Mouse (Mus musculus) kidney, embryonic 15.5 days (tissue): ENCODE measurements at regions not wholly inside any gene's neighbourhood (a gene's known extent, or its start where the extent isn't known, plus 50 kb on each side); places are given as distances from the start of the nearest gene placed in this dataset.

Source experiments
- ATAC-seq: fragments of 200-750 bp; cut with Nextera tagmentation; replicated peaks from 2 replicates; pipeline ENCODE4 v1.8.0; 2017; ENCODE audit warnings: moderate TSS enrichment; ENCODE audit not compliant: low FRiP score
- H3K27ac ChIP-seq: fragments of 300-500 bp; sonication (generic); 2 replicates; pipeline ENCODE4 v1.5.1; 2015; ENCODE audit warnings: mild to moderate bottlenecking, inconsistent platforms
- H3K27me3 ChIP-seq: fragments of 300-500 bp; sonication (generic); 2 replicates; pipeline ENCODE4 v1.6.1; 2015; ENCODE audit warnings: inconsistent platforms
- H3K36me3 ChIP-seq: fragments of 300-500 bp; sonication (generic); 2 replicates; pipeline ENCODE4 v1.6.1; 2015; ENCODE audit warnings: inconsistent platforms
- H3K4me1 ChIP-seq: fragments of 300-500 bp; sonication (generic); 2 replicates; pipeline ENCODE4 v1.6.1; 2015; ENCODE audit warnings: inconsistent platforms
- H3K4me2 ChIP-seq: fragments of 300-500 bp; sonication (generic); 2 replicates; pipeline ENCODE4 v1.6.1; 2015; ENCODE audit warnings: moderate library complexity, mild to moderate bottlenecking, inconsistent platforms
- H3K4me3 ChIP-seq: fragments of 300-500 bp; sonication (generic); replicated peaks from 2 replicates; pipeline ENCODE4 v1.5.1; 2015; ENCODE audit warnings: mild to moderate bottlenecking, inconsistent platforms
- H3K9ac ChIP-seq: fragments of 300-500 bp; sonication (generic); 2 replicates; pipeline ENCODE4 v1.6.1; 2015; ENCODE audit warnings: mild to moderate bottlenecking, inconsistent platforms
- H3K9me3 ChIP-seq: fragments of 300-500 bp; sonication (generic); replicated peaks from 2 replicates; pipeline ENCODE4 v1.6.1; 2016; ENCODE audit warnings: inconsistent platforms
- WGBS: fragments of 180-500 bp; shearing (Covaris S2); methylation state at CpG from one replicate; pipeline ENCODE4 v1.1.7; 2015; ENCODE audit warnings: mixed read lengths; 5-methylcytosine and 5-hydroxymethylcytosine counted together

DNA sequence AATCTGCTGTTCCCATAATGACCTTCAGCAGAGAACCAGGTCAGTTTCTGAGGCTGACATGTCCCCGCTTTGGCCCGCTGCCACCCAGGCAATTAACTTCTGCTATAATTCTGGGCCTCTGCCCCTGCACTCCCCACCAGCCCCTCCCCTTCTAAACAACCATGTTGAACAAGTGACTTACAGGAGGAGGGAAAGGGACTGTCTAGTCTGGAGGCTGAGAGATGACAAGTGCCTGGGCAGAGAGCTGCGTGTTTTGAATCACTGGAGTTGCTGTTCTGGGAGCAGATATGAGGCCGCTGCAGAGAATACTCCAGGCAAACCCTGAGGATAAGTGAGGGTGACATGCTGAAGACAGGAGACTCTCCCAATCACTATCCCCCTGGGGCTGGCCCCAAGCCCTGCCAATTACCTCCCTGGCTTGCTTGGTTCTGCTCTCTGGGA, 530.2 kb upstream of the Fam160b2 start:
- WGBS = 65% methylated on average over 4 of the region's 4 CpGs
- Histone ChIP-seq H3K4me2 (no peak overlapping the region), H3K4me3 (no peak overlapping the region), H3K9ac (no peak overlapping the region), H3K36me3 (no peaks in the 10 kb centered on the region), H3K9me3 (no peaks in the 10 kb centered on the region), H3K27ac (no peak overlapping the region), H3K4me1 (peaks cover 5% of the 10 kb centered on the region), H3K27me3 (no peaks in the 10 kb centered on the region)
- ATAC-seq = 0 out of 2 replicates have a peak, but pooled peaks have one; percentile 33

DNA sequence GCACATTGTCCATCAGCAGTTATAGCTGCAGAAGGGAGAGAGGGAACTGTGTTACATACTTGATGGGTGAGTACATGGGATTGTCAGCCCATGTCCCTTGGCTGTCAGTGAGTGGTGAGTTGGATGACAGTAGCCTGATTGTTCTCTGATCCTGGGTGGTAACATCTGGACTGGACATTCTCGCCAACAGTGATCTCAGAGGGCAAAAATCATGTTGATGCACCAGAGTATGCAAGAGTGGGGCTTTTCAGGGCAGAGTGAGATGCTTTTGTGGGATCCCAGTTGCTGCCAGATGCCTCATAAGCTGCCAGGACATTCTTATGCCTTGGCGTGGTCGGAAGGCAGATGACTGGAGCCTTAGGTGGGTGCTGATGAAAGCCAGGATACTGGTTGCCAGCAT, 528.9 kb upstream of the Fam160b2 start:
- WGBS = 82% methylated on average over 3 of the region's 3 CpGs
- no peak for ATAC-seq
- no peak overlapping the region for H3K9ac ChIP-seq
- H3K27me3 ChIP-seq = no peaks in the 10 kb centered on the region
- H3K36me3 ChIP-seq = no peaks in the 10 kb centered on the region
- no peak overlapping the region for H3K4me2 ChIP-seq
- no peak overlapping the region for H3K4me3 ChIP-seq
- no peak overlapping the region for H3K27ac ChIP-seq
- no peaks in the 10 kb centered on the region for H3K9me3 ChIP-seq
- H3K4me1 ChIP-seq = peaks cover 5% of the 10 kb centered on the region

DNA sequence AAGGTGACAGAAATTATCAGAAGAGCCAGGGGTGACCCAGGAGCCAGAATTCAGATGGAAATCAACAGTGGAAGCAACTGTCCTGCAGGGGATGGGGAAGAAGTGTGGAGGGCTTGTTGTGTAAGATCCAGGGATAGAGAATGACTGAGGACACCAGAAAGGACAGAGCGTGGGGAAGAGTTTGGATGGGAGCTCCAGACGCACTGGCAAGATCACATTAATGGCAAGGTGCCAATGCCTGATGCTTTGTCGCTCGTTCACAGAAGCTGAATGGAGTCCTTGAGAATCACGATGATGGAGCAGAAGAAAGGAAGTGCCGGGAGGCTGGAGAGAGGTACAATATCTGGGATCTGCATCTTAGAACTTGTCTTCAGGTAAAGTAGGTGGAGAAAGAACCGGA, 519.0 kb upstream of the Fam160b2 start:
- H3K36me3 ChIP-seq = no peaks in the 10 kb centered on the region
- no peaks in the 10 kb centered on the region for H3K9me3 ChIP-seq
- H3K27ac ChIP-seq = no peak overlapping the region
- no peak for ATAC-seq
- no peaks in the 10 kb centered on the region for H3K27me3 ChIP-seq
- H3K4me2 ChIP-seq = no peak overlapping the region
- no peak overlapping the region for H3K4me3 ChIP-seq
- H3K9ac ChIP-seq = no peak overlapping the region
- H3K4me1 ChIP-seq = no peaks in the 10 kb centered on the region
- 85% methylated on average over 7 of the region's 7 CpGs for WGBS

DNA sequence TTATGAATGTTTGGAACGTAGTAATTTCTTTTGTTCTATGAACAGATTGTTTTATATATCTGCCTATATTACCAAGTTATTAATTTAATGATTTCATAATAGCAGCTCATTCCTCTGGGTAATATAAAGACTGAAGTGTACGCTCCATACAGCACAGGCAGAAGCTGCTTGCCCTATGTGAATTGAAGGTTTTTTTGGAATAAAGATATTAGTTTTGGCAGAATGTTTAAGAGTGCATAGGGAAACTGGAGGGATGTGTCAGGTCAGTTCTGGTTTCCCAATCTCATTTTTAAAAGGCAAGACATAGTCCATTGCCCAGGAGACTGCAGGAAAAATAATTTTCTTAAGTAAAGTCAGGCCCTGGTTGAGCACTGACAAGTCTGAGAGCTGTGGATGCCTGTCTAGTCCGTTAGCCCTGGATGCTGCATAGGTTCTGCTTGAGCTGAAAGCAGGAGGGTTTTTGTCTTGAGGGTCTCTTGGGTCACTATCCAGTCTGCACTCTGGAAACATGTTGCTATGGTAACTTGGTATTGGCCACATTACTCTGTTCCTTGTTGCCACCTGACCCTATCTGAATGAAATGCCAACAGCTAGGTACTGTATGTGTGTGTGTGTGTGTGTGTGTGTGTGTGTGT, 516.3 kb upstream of the Fam160b2 start:
- H3K4me1 ChIP-seq = no peaks in the 10 kb centered on the region
- WGBS = 84% methylated on average over 3 of the region's 3 CpGs
- H3K4me2 ChIP-seq = no peak overlapping the region
- H3K27me3 ChIP-seq = no peaks in the 10 kb centered on the region
- no peaks in the 10 kb centered on the region for H3K36me3 ChIP-seq
- no peak overlapping the region for H3K4me3 ChIP-seq
- ATAC-seq = no peak
- H3K27ac ChIP-seq = no peak overlapping the region
- no peak overlapping the region for H3K9ac ChIP-seq
- H3K9me3 ChIP-seq = no peaks in the 10 kb centered on the region

DNA sequence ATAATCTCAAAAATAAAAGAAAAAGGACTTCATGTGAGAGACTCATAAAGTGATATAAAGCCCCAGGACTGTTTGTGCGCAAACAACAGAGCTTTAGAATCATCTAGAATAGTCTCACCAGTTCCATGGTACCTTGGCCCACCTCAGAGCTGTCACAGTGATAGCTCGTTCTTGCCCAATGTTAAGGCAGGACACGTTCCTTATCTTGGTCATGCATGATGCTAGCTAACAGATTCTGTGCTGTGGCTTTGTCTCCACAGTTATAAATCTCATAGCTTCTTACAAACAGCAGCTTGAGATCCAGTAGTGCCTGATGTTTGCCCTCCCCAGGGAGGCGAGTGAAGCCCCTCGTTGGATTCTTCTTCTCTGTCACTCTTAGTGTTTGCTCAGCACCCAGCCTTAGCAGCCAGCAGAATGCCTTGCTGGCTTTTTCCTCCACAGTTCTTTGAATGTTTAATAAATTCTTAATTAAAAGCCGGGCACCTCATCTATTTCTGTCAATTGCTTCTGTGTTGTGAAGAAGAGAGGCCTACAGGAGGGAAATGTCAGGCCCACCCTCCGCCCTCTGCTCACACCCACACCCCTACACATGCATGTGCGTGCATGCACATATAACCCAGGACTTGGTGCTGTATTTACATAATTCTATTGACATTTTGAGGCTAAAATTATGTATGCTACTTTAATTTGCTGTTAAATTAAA, 515.6 kb upstream of the Fam160b2 start:
- H3K27ac ChIP-seq = no peak overlapping the region
- no peak overlapping the region for H3K4me2 ChIP-seq
- H3K4me1 ChIP-seq = no peaks in the 10 kb centered on the region
- no peaks in the 10 kb centered on the region for H3K9me3 ChIP-seq
- H3K9ac ChIP-seq = no peak overlapping the region
- 81% methylated on average over 8 of the region's 8 CpGs for WGBS
- H3K36me3 ChIP-seq = no peaks in the 10 kb centered on the region
- no peaks in the 10 kb centered on the region for H3K27me3 ChIP-seq
- ATAC-seq = no peak
- no peak overlapping the region for H3K4me3 ChIP-seq

DNA sequence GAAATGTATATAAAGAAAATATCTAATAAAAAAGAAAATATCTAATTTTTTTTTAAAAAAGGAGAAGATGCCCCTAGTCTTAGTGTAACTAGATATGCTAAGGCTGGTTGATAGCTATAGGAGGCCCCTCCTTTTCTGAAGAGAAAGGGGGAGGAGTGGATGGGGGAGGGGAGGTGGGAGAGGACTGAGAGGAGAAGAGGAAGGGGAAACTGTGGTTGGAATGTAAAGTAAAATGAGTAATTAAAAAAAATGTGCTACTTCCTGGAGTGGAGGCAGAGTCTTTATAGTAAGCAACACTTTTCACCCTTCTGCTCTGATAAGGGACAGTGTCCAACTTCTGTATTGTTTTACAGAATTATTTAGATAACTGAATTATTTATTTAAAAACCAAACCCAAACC, 513.6 kb upstream of the Fam160b2 start:
- Histone ChIP-seq H3K4me3 (no peak overlapping the region), H3K4me2 (no peak overlapping the region), H3K27me3 (no peaks in the 10 kb centered on the region), H3K27ac (no peak overlapping the region), H3K4me1 (no peaks in the 10 kb centered on the region), H3K9ac (no peak overlapping the region), H3K36me3 (no peaks in the 10 kb centered on the region), H3K9me3 (no peaks in the 10 kb centered on the region)
- no peak for ATAC-seq

DNA sequence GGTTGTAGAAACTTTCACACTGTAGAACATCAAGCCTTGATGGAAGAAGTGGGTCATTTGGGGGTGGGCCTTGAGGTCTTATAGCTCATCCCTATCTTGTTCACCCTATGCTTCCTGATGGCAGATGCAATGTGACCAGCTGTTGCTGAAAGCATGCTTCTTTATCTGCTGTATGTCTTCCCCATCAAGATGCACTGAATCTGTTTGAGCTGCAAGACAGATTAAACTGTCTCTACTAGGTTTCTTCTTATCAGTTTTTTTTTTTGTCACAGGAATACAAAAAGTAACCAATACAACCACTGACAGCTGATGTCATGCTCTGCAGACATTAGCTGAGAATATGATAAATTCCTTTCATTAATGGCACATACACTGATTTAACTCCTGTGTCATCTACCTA, 505.0 kb upstream of the Fam160b2 start:
- Histone ChIP-seq H3K27ac (no peak overlapping the region), H3K4me2 (no peak overlapping the region), H3K9ac (no peak overlapping the region), H3K36me3 (no peaks in the 10 kb centered on the region), H3K27me3 (no peaks in the 10 kb centered on the region), H3K4me3 (no peak overlapping the region), H3K4me1 (no peaks in the 10 kb centered on the region), H3K9me3 (no peaks in the 10 kb centered on the region)
- no peak for ATAC-seq

DNA sequence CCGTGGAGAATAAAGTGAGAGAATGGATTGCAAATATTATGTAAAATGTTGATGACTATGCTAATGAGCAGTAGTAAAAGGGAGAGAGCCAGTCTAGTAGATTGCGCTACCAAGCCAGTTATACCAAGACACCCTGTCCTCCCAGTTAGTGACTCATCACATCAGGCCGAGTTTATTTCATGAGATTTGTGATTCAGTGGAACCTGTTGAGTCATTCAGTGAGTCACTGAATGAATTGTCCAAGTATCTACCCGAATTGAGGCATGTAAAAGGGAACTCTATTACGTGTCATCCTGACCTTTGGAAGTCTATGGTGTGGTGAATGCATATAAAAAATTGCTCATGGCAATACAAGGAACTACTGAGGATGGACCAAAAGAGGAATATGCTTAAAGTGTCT, 504.3 kb upstream of the Fam160b2 start:
- H3K27ac ChIP-seq = no peak overlapping the region
- H3K36me3 ChIP-seq = no peaks in the 10 kb centered on the region
- H3K4me1 ChIP-seq = no peaks in the 10 kb centered on the region
- no peak overlapping the region for H3K9ac ChIP-seq
- ATAC-seq = no peak
- WGBS = 87% methylated on average over 5 of the region's 5 CpGs
- no peaks in the 10 kb centered on the region for H3K9me3 ChIP-seq
- H3K27me3 ChIP-seq = no peaks in the 10 kb centered on the region
- no peak overlapping the region for H3K4me2 ChIP-seq
- H3K4me3 ChIP-seq = no peak overlapping the region

DNA sequence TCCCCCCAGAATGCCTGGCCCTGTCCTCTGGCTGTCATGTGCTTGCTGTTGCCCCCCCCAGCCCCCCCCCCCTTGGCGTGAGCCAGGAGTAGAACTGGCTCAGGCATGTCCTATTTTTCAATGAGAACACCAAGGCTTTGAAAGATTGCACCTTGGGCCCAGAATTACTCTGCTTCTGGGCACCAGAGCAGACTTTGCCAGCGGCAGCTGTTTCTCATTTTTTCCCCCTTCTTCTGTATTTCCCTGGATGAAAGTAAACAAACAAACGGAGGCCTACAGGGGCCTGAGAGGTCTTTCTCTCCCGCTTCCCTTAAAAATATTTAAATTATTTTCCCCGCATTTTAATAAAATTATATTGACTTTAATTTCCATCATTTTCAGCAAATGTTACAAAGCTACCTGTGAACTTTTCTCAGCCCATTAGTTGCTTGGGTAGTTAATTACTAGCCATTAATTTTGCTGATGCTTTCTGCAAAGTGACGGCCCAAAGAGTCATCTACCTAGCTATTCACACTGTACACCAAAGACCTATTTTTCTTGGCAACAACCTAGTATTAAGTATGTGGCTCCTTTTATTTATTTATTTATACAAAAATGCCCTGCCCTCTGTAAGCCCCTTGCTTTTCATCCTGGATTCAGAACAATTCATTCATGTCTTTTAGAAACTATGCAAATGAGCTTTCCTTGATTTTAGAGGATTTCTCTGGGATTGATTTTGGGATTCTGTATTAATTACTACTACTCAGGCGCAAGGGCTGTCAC, 496.2 kb upstream of the Fam160b2 start:
- WGBS = 74% methylated on average over 7 of the region's 7 CpGs
- no peaks in the 10 kb centered on the region for H3K36me3 ChIP-seq
- peaks cover 7% of the 10 kb centered on the region; the same call in 1 of the 2 replicates for H3K4me1 ChIP-seq
- H3K4me3 ChIP-seq = no peak overlapping the region
- no peak overlapping the region for H3K27ac ChIP-seq
- no peaks in the 10 kb centered on the region for H3K9me3 ChIP-seq
- H3K27me3 ChIP-seq = no peaks in the 10 kb centered on the region
- no peak for ATAC-seq
- H3K9ac ChIP-seq = no peak overlapping the region
- no peak overlapping the region for H3K4me2 ChIP-seq

DNA sequence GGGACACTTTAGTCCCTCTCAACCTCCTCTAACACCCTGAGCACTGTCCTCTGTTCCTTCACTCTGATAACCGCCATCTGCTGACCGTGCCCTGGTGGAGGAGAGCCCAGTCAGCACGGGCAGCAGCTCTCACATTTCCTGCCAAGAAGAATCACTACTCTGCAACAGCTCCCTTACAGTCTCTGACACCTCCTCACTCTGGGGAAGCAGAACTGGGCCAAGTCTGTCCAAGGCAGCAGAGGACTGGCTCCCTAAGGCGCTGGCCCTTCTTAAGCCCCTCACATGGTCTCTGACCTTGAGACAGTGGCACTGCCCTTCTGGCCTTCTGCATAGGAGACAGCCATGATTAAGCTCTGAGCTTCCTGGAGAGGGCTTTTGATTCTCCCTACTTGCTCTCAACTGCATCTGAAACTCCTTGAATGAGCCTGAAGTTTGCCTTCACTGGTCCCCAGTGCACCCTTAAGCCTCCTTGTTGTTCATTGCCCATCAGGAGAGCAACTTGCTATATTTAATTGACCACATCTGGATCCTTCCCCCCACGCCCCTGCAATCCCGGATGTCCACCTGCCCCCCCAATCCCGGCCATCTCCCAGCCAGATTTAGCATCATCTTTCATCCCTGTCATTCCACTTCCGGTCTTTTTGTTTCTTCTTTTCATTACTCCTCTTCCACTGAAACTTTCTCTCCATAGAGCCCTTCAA, 493.1 kb upstream of the Fam160b2 start:
- WGBS = 40% methylated on average over 8 of the region's 8 CpGs
- H3K27me3 ChIP-seq = no peaks in the 10 kb centered on the region
- no peak overlapping the region for H3K4me2 ChIP-seq
- H3K9ac ChIP-seq = no peak overlapping the region
- peaks cover 7% of the 10 kb centered on the region; the same call in 1 of the 2 replicates for H3K4me1 ChIP-seq
- H3K27ac ChIP-seq = peak overlapping the region; percentile 19; the same call in 1 of the 2 replicates
- H3K4me3 ChIP-seq = no peak overlapping the region
- H3K9me3 ChIP-seq = no peaks in the 10 kb centered on the region
- peak; percentile 40; the same call in 1 of the 2 replicates for ATAC-seq
- H3K36me3 ChIP-seq = no peaks in the 10 kb centered on the region

DNA sequence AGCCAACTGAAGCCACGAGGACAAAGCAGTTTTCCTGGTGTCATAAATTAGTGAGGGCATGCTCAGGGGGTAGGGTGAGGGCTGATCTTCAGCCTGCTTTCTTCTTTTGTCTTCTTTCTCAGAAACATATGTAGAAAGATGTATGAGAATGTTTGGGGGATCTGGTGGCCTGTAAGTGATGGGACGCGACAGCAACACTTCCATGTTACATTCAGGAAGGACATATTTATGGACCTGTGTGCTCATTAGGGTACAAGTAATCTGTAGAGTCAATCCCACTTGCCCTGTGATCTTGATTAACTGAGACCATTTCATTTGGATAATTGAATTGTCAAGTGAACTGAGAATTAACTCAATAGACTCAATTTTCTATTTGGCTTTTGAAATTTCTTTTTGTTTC, 486.1 kb upstream of the Fam160b2 start:
- Histone ChIP-seq H3K36me3 (no peaks in the 10 kb centered on the region), H3K27me3 (no peaks in the 10 kb centered on the region), H3K4me1 (no peaks in the 10 kb centered on the region), H3K4me2 (no peak overlapping the region), H3K4me3 (no peak overlapping the region), H3K27ac (no peak overlapping the region), H3K9ac (no peak overlapping the region), H3K9me3 (no peaks in the 10 kb centered on the region)
- no peak for ATAC-seq
- 84% methylated on average over 3 of the region's 3 CpGs for WGBS

DNA sequence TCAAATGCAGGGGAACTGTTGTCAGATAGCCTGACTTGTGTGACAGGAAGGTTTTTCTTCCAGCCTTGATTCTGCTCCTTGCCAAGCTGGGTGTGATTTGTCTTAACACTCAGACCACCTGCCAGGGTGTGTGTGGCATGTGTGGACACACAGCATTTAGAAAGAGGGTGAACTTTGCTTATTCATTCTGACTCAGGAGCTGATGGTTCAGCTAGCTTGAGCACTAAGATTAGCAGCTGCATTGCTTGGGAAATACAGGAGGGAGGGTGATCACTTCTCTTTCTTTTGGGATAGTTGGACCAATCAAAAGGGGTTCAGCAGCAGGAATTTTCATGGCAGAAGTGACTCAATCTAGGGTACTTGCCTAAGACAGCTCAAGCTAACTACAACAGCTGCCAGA, 482.7 kb upstream of the Fam160b2 start:
- no peak overlapping the region for H3K4me2 ChIP-seq
- no peaks in the 10 kb centered on the region for H3K27me3 ChIP-seq
- H3K36me3 ChIP-seq = no peaks in the 10 kb centered on the region
- no peak overlapping the region for H3K9ac ChIP-seq
- no peak for ATAC-seq
- no peaks in the 10 kb centered on the region for H3K9me3 ChIP-seq
- H3K27ac ChIP-seq = no peak overlapping the region
- no peak overlapping the region for H3K4me3 ChIP-seq
- H3K4me1 ChIP-seq = no peaks in the 10 kb centered on the region
